Mouse (Mus musculus) retina, postnatal 1 day (tissue): ENCODE data around the gene Cntnap2.
"Not testable (repeated sequence)": the region's sequence is repeated elsewhere in the genome, so short reads cannot be mapped to it uniquely, and the experiment has no call there.

Experiments used
- DNase-seq: peaks from one replicate; pipeline ENCODE4 v3.0.0-alpha.2; 2012

Cntnap2 gene

GRCm38 (mm10) chr6:47181372-47181771 lies 2122.2 kb downstream of the Cntnap2 start:
- not testable (repeated sequence) for DNase-seq

GRCm38 (mm10) chr6:47182252-47182651 lies 2123.1 kb downstream of the Cntnap2 start:
- DNase-seq: no peak

GRCm38 (mm10) chr6:47182756-47183155 lies 2123.6 kb downstream of the Cntnap2 start:
- DNase-seq: no peak

- DNase-seq: not testable (repeated sequence)
Observed at GRCm38 (mm10) chr6:47183850-47184249, 2124.7 kb downstream of the Cntnap2 start.

- peak; percentile 50 for DNase-seq
Observed at GRCm38 (mm10) chr6:47188193-47188592, 2129.0 kb downstream of the Cntnap2 start.

GRCm38 (mm10) chr6:47188596-47188995 lies 2129.4 kb downstream of the Cntnap2 start:
- DNase-seq: not testable (repeated sequence)

GRCm38 (mm10) chr6:47190282-47190681 lies 2131.1 kb downstream of the Cntnap2 start:
- no peak for DNase-seq

- peak; percentile 72 for DNase-seq
Observed at GRCm38 (mm10) chr6:47191277-47191800, 2132.2 kb downstream of the Cntnap2 start.

- no peak for DNase-seq
Observed at GRCm38 (mm10) chr6:47191940-47192339, 2132.8 kb downstream of the Cntnap2 start.

GRCm38 (mm10) chr6:47192478-47192877 lies 2133.3 kb downstream of the Cntnap2 start:
- no peak for DNase-seq

GRCm38 (mm10) chr6:47197570-47197969 lies 2138.4 kb downstream of the Cntnap2 start:
- peak; percentile 87 for DNase-seq

- DNase-seq: peak; percentile 56
Observed at GRCm38 (mm10) chr6:47200671-47201070, 2141.5 kb downstream of the Cntnap2 start.

- no peak for DNase-seq
Observed at GRCm38 (mm10) chr6:47208031-47208430, 2148.9 kb downstream of the Cntnap2 start.

- DNase-seq: no peak
Observed at GRCm38 (mm10) chr6:47214731-47215130, 2155.6 kb downstream of the Cntnap2 start.

GRCm38 (mm10) chr6:47223578-47223977 lies 2164.4 kb downstream of the Cntnap2 start:
- not testable (repeated sequence) for DNase-seq

- DNase-seq: not testable (repeated sequence)
Observed at GRCm38 (mm10) chr6:47225391-47225790, 2166.2 kb downstream of the Cntnap2 start.

- DNase-seq: peak; percentile 68
Observed at GRCm38 (mm10) chr6:47227601-47228000, 2168.4 kb downstream of the Cntnap2 start.

GRCm38 (mm10) chr6:47228676-47229317 lies 2169.6 kb downstream of the Cntnap2 start:
- DNase-seq: peak; percentile 51

- DNase-seq: no peak
Observed at GRCm38 (mm10) chr6:47231513-47231912, 2172.4 kb downstream of the Cntnap2 start.

GRCm38 (mm10) chr6:47239376-47239921 lies 2180.3 kb downstream of the Cntnap2 start:
- DNase-seq: peak; percentile 86

GRCm38 (mm10) chr6:47241379-47241778 lies 2182.2 kb downstream of the Cntnap2 start:
- no peak for DNase-seq

GRCm38 (mm10) chr6:47243863-47244606 lies 2184.9 kb downstream of the Cntnap2 start:
- DNase-seq: peak; percentile 95

GRCm38 (mm10) chr6:47244642-47245041 lies 2185.5 kb downstream of the Cntnap2 start:
- DNase-seq: no peak

GRCm38 (mm10) chr6:47255270-47255669 lies 2196.1 kb downstream of the Cntnap2 start:
- no peak for DNase-seq
